Mouse (Mus musculus) thymus, adult 2 months (tissue): Measurements from ENCODE around the gene Vwa3b.

ENCODE experiments used
- CTCF ChIP-seq: fragments of 200-500 bp; IDR thresholded peaks from 2 replicates; pipeline ENCODE4 v1.5.1; 2012; ENCODE audit warnings: mild to moderate bottlenecking, control low read depth, low read length, moderate library complexity, borderline replicate concordance; ENCODE audit not compliant: control insufficient read depth, poor library complexity, insufficient read depth; ENCODE audit errors: extremely low read depth
- POLR2A ChIP-seq: fragments of 200-500 bp; IDR thresholded peaks from 2 replicates; pipeline ENCODE4 v1.6.1; 2012; ENCODE audit warnings: mild to moderate bottlenecking, low read length, control low read depth, moderate library complexity; ENCODE audit not compliant: control insufficient read depth, poor library complexity, insufficient read depth; ENCODE audit errors: extremely low read depth

- TF ChIP-seq CTCF (no peak), POLR2A (no peak)
These were observed 153.5 kb downstream of the Vwa3b start for GRCm38 (mm10) chr1:37179852-37180251.
